Mouse (Mus musculus): Measurements from ENCODE around the gene Olfr270. TPM values are rescaled to one million over a fixed set of nuclear protein-coding genes. Genes with fewer than 3 reads are reported as not detected.
A peak's percentile ranks its signal among the peaks of the same experiment; 100 is the strongest.

Olfr270 gene
- polyA plus RNA-seq, 1 experiment from 2014 or later = not detected

DNA sequence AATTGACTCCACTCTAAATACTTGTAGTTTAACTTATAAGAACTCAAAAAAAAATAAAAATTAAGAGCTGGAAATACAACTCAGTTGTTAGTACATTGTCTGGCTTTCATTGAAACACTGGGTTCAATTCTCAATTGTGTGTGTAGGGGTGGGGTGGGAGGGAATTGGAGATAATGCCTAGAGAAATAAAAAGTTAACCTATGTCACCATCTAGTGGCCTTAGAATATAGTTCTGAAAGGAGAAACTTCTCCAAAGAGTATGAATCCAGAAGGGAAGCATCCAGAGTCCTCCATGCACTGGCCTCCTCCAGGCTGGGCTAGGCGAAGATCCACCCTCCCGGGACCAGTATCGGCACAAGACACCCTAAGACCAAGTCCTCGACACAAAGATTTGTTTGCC is 44.8 kb downstream of the Olfr270 start:
- Histone ChIP-seq H3K4me1 (peaks cover 7% of the 10 kb centered on the region; the same call in 1 of the 2 replicates), H3K9me3 (no peaks in the 10 kb centered on the region), H3K4me3 (no peak overlapping the region), H3K27me3 (replicated peaks) (no peaks in the 10 kb centered on the region), H3K4me2 (no peak overlapping the region), H3K27ac (no peak overlapping the region), H3K9ac (no peak overlapping the region), H3K36me3 (replicated peaks) (no peaks in the 10 kb centered on the region)
- 62% methylated on average over 4 of the region's 4 CpGs for WGBS
- ATAC-seq (replicated peaks) = no peak

DNA sequence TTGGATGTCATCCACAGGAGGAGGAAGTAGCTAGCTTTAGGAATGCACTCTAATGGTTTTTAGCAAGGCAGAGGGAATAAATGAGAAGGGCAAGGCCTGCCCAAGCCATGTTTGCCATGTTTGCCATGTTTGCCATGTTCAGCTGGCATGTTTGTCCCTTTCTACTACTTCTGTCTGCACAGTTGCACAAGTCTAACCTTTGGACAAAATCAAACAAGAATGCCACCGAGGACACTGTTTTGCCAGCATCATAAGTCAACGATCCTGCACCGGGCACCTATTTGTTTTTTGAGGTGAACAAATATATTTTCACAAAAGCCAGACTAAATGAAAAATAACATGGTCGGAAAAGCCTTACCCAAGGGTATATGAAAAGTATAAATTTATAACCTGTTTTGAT is 45.5 kb downstream of the Olfr270 start:
- Histone ChIP-seq H3K27me3 (replicated peaks) (no peaks in the 10 kb centered on the region), H3K27ac (no peak overlapping the region), H3K9me3 (no peaks in the 10 kb centered on the region), H3K4me1 (peaks cover 7% of the 10 kb centered on the region; the same call in 1 of the 2 replicates), H3K4me3 (no peak overlapping the region), H3K4me2 (no peak overlapping the region), H3K9ac (no peak overlapping the region), H3K36me3 (replicated peaks) (peaks cover 2% of the 10 kb centered on the region; the same call in 1 of the 2 replicates)
- ATAC-seq (replicated peaks) = no peak
- 92% methylated on average over 4 of the region's 4 CpGs for WGBS

DNA sequence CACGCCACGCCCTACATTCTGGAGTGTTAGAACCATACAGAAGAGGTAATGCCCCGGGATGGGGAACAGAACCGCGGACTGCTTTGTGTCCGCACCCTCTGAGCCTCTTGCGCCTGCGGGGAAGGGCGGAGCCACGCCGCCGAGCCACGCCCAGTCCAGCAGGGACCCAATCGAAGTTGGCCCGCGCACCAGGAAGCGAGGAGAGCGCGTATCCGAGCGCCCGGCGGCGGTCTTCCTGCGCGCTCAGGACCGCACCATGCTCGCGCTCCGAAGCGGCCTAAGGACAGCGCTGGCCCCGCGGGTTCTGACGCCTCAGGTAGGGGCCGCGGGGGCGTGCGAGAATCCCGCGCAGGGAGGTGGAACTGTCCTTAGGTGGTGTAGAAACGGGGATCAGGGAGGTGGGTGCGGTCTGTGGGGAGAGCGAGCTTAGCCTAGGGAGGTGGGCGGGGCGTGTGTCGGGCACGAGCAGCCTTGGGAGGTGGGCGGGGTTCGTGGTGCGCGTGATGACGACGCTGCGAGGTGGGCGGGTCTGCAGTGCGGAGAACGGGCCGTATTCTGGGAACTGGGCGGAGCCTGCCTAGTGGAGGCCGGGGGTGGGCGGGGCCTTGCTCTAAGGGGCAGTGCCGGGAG is 47.5 kb downstream of the Olfr270 start, which contains the start of gene Nipsnap3b:
Gene Nipsnap3b (plus strand): TSS at position 149 of the 630 bp plus-strand sequence.
- Histone ChIP-seq H3K9ac (peak within 1 kb of the TSS; percentile 66), H3K9me3 (no peaks in the 10 kb centered on the region), H3K4me1 (peaks cover 7% of the 10 kb centered on the region; the same call in 1 of the 2 replicates), H3K27ac (peak within 1 kb of the TSS; percentile 90), H3K4me2 (peak within 1 kb of the TSS; percentile 50), H3K4me3 (peak within 1 kb of the TSS; percentile 64), H3K36me3 (replicated peaks) (peaks cover 19% of the 10 kb centered on the region), H3K27me3 (replicated peaks) (no peaks in the 10 kb centered on the region)
- under 1% methylated on average over 60 of the region's 63 CpGs for WGBS
- peak; percentile 95 for ATAC-seq (replicated peaks)

DNA sequence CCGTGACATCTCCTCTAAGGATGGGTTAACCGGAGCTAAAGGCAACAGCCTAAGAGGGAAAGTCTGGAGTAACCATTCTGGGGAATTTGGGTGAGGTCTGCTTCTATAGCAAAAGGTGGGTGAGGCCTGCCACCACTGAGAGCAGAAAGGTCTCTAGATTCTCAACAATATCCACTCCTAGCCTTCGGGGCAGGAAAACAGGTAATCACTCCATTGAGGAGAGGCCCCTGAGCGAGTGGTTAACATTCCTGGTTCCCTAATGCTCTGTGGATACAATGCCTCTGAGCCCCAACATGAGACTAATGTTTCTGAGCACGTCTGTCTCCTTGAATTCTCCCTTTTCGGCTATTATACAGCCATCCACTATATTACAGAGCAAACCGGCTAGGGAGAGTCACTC is 50.1 kb downstream of the Olfr270 start:
- WGBS = 96% methylated on average over 7 of the region's 7 CpGs
- ATAC-seq (replicated peaks) = no peak

DNA sequence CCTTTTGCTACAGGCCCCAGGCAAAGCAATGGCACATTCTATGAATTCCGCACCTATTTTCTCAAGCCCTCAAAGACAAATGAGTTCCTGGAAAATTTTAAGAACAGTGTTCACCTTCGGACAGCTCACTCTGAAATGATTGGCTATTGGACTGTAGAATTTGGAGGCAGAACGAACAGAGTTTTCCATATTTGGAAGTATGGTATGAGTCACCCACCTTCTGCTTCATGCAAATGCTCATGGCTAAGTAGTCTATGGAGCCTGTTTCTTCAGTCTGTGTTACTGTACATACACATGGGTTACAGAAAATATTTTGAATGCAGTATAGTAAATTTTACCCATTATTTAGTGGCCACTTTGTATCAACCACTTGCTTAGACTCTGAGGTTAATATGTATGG is 50.7 kb downstream of the Olfr270 start:
- Histone ChIP-seq H3K9me3 (no peaks in the 10 kb centered on the region), H3K4me2 (no peak overlapping the region), H3K4me1 (peaks cover 7% of the 10 kb centered on the region; the same call in 1 of the 2 replicates), H3K27me3 (replicated peaks) (no peaks in the 10 kb centered on the region), H3K9ac (no peak overlapping the region), H3K4me3 (no peak overlapping the region), H3K36me3 (replicated peaks) (peaks cover 29% of the 10 kb centered on the region), H3K27ac (no peak overlapping the region)
- no peak for ATAC-seq (replicated peaks)
- 96% methylated on average over 3 of the region's 3 CpGs for WGBS

More for the DNA sequence above, 50.1 kb downstream of the Olfr270 start:
- no peak overlapping the region for H3K4me3 ChIP-seq
- no peak overlapping the region for H3K4me2 ChIP-seq
- H3K27me3 ChIP-seq (replicated peaks) = no peaks in the 10 kb centered on the region
- H3K9me3 ChIP-seq = no peaks in the 10 kb centered on the region
- no peak overlapping the region for H3K9ac ChIP-seq
- H3K4me1 ChIP-seq = peaks cover 7% of the 10 kb centered on the region; the same call in 1 of the 2 replicates
- no peak overlapping the region for H3K27ac ChIP-seq
- H3K36me3 ChIP-seq (replicated peaks) = peaks cover 29% of the 10 kb centered on the region

DNA sequence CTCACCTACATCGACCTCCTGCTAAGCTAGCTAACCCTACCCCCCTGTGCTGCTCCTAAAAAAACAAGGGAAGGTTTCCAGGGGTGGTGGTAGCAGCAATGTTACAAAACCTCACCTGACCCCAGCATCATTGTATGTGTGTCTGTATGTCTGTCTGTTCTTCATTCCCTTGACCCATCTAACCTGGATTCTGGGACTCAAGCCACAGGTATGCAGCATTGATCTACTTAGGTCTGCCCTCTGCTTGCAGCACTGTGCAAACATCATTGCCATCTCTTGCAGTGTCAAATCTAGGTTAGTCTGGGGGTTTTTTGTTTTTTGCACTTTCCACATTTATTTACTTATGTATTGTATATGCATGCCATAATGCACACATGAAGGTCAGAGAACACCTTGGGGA is 54.0 kb downstream of the Olfr270 start:
- H3K36me3 ChIP-seq (replicated peaks) = peaks cover 48% of the 10 kb centered on the region
- no peak overlapping the region for H3K4me2 ChIP-seq
- WGBS = 83% methylated on average over 1 of the region's 1 CpGs
- no peak for ATAC-seq (replicated peaks)
- no peaks in the 10 kb centered on the region for H3K9me3 ChIP-seq
- no peak overlapping the region for H3K27ac ChIP-seq
- no peak overlapping the region for H3K4me3 ChIP-seq
- H3K27me3 ChIP-seq (replicated peaks) = no peaks in the 10 kb centered on the region
- H3K9ac ChIP-seq = no peak overlapping the region
- H3K4me1 ChIP-seq = no peaks in the 10 kb centered on the region

Other genes starting within 250 kb of the Olfr270 start
- gene Olfr275, start 149.9 kb upstream of the Olfr270 start, polyA plus RNA-seq (2015; fragmentation: Nextera tagmentation; extraction: Ambion mirVana) = not detected in 2 replicates
- not detected in 2 replicates for gene Olfr273, start 105.3 kb upstream of the Olfr270 start, polyA plus RNA-seq (2015; fragmentation: Nextera tagmentation; extraction: Ambion mirVana)
- gene Olfr272, start 45.4 kb upstream of the Olfr270 start, polyA plus RNA-seq (2015; fragmentation: Nextera tagmentation; extraction: Ambion mirVana) = not detected in 2 replicates
- not detected in 2 replicates for gene Nipsnap3a, start 24.7 kb downstream of the Olfr270 start, polyA plus RNA-seq (2015; fragmentation: Nextera tagmentation; extraction: Ambion mirVana)
- 160 and 169 TPM in 2 replicates for gene Nipsnap3b, start 47.3 kb downstream of the Olfr270 start, polyA plus RNA-seq (2015; fragmentation: Nextera tagmentation; extraction: Ambion mirVana)
- gene Abca1, start 195.3 kb downstream of the Olfr270 start, polyA plus RNA-seq (2015; fragmentation: Nextera tagmentation; extraction: Ambion mirVana) = 11.3 and 12.0 TPM in 2 replicates